Mouse (Mus musculus): ENCODE results near the gene Uqcrfs1. TPM values are rescaled to one million over a fixed set of nuclear protein-coding genes. Genes with fewer than 3 reads are reported as not detected.

The Uqcrfs1 gene
- 1,000 to 10,000 TPM; 1,275 to 1,335 TPM for total RNA-seq (2021)
- long read RNA-seq, experiment 1, transcript Uqcrfs1-201 (2 exons, 1,363 nt): major isoform, 2,182 of 2,231 reads
- long read RNA-seq, experiment 1, partial matches to known transcripts: 0 of 2,231 reads
- long read RNA-seq, experiment 1, other reads (novel, unspliced or antisense): 49 of 2,231 reads
- long read RNA-seq, experiment 2, transcript Uqcrfs1-201 (2 exons, 1,363 nt): major isoform, 1,368 of 1,421 reads
- long read RNA-seq, experiment 2, partial matches to known transcripts: 0 of 1,421 reads
- long read RNA-seq, experiment 2, other reads (novel, unspliced or antisense): 53 of 1,421 reads

GRCm38 (mm10) chr13:30544856-30545604 is at the start of gene Uqcrfs1:
TSS of gene Uqcrfs1 (minus strand) at chr13:30545362.
- peak; percentile 98 to 99 for DNase-seq

- no peak for DNase-seq
Observed at GRCm38 (mm10) chr13:30585786-30586185, 40.6 kb upstream of the Uqcrfs1 start.

DNA sequence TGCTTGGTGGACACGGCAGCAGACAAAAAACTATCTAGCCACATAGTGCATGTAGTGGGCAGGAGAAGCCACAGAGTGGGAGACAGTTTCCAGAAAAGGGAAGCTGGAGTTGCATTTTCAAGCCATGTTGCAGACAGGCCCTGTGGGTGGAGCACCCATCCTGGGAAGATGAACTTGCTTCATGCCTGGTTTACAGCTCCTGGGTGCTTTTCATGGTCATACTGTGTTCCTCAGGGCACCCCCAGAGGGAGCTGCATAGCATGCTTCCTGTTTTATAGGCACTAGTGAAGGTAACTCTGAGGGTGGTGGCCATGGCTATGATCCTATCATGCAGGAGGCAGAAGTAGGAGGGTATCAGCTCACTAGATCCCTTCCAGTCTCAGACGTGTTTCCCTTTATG is 37.4 kb upstream of the Uqcrfs1 start:
- DNase-seq: peak; percentile 8 to 14

DNA sequence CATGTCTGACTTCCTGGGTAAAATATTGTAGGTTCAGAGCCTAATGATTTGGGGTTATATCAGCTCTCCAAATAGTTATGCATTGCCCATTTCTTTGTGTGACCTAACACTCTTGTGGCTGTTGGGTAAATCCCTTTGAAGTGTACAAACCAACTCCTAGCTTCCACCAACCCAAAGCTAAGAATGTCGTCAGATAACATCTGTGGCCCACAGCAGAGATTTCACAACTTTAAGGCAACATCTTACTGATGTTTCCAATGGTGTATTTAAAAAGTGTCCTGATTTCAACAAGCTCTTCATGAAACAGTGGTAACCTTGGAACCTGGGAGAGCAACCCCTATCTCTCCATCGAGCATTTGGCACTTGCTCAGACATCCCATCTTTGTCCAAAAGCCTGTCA is 33.6 kb upstream of the Uqcrfs1 start:
- DNase-seq: no peak

- DNase-seq: no peak
Observed at GRCm38 (mm10) chr13:30576819-30577218, 31.7 kb upstream of the Uqcrfs1 start.

- DNase-seq: no peak
Observed at GRCm38 (mm10) chr13:30572971-30573370, 27.8 kb upstream of the Uqcrfs1 start.

DNA sequence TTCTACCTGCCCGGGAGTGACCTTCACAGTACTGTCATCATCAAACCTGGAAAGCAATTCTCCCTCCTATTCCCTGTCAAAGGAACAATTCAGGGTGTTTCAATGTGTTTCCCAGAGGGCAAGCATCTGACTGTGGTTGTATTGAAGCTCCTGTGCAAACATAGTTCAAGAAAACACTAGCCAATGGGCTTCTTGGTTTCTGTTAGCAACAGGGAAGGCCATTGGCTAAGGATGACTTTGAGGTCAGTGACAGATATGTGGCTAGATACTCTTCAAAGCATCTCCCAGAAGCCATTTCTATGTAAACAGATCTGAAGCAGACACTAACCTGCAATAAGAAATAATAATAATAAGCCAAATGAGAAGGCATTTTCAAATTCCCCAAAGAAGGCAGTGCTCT is 25.0 kb upstream of the Uqcrfs1 start:
- no peak for DNase-seq

GRCm38 (mm10) chr13:30567571-30567970 is 22.4 kb upstream of the Uqcrfs1 start:
- DNase-seq: no peak

DNA sequence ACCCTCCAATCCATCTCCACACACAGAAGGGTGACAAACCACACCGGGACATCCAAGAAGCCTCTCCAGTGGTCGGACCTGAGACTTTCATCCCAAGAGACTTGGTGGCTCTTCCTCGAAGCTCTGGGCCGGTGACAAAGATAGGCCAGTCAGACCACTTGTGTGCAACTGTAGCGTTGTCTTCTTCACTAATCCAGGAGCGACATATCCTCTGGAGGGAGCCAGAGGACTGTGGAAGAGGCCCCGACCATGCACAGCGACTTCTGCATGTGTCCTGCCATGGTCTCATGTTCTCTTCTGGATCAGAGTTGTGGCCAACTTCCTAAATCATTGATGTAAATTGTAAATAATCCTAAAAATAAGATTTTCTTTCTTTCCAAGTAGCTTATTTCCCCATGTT is 21.6 kb upstream of the Uqcrfs1 start:
- peak; percentile 45 to 64 for DNase-seq

GRCm38 (mm10) chr13:30560603-30561002 is 15.4 kb upstream of the Uqcrfs1 start:
- no peak for DNase-seq

GRCm38 (mm10) chr13:30560052-30560451 is 14.9 kb upstream of the Uqcrfs1 start:
- no peak for DNase-seq

GRCm38 (mm10) chr13:30557751-30558150 is 12.6 kb upstream of the Uqcrfs1 start:
- no peak for DNase-seq

DNA sequence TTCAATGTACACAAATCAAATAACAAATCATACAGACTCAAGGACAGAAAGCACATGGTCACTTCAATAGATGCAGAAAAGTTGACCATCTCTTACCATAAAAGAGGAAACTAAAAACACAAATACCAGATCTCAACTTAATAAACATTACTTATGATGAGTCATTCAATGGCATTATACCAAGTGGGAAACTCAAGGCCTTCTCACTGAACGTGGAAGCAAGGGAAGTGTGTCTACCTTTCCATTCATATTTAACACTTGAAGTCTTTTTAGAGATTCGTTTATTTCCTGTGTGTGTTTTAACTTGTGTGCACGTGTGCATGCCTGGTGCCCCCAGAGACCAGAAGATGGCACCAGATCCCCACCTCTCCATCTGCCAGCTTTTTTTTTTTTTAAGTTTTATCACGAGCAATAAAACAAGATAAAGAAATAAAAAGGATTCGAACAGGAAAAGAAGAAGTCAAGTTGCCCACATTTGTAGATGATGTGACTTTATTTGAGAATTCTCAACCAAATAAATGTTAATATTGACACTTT is 8.0 kb upstream of the Uqcrfs1 start:
- DNase-seq: no peak

DNA sequence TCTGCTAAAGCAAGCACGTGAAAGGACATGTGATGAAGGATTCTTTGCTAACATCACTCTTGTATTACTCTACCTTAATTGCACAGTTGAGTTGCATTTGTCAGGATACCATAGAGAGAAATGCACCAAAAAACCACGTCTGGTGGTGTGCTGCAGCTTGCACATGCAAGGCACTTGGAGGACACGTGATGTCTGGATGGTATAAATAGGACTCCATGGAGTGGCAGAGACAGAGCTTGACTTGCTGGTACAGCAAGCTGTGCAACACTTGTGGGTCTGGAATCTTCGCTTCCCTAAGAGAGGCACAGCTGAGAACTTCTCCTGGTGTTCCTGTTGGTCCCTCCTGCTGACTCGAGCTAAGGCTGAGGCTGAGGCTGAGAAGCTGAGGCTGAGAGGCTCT is 4.2 kb upstream of the Uqcrfs1 start:
- no peak for DNase-seq

GRCm38 (mm10) chr13:30548835-30549234 is 3.7 kb upstream of the Uqcrfs1 start:
- peak; percentile 79 to 93 for DNase-seq

GRCm38 (mm10) chr13:30530761-30531160 is 14.4 kb downstream of the Uqcrfs1 start:
- DNase-seq: peak; percentile 60 to 85

DNA sequence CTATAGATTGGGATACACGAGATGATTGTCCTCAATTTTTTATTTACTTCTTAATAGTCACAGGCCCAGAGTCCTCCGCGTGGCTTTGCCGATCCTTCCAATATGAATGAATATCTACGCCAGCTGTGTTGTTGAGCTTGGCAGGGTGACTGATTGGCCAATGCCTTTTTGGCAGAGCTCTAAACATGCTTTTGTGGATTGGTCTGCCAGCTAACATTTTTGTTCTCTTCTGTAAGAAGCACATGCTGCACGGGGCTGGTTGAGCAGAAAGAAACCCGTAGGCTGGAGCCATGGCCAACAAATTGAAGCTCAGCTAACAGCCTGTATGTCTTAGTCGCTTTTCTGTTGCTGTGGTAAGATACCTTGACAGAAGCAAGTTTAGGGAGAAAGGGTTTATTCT is 20.2 kb downstream of the Uqcrfs1 start:
- peak; percentile 77 to 83 for DNase-seq

- peak; percentile 55 to 69 for DNase-seq
Observed at GRCm38 (mm10) chr13:30523971-30524370, 21.2 kb downstream of the Uqcrfs1 start.

DNA sequence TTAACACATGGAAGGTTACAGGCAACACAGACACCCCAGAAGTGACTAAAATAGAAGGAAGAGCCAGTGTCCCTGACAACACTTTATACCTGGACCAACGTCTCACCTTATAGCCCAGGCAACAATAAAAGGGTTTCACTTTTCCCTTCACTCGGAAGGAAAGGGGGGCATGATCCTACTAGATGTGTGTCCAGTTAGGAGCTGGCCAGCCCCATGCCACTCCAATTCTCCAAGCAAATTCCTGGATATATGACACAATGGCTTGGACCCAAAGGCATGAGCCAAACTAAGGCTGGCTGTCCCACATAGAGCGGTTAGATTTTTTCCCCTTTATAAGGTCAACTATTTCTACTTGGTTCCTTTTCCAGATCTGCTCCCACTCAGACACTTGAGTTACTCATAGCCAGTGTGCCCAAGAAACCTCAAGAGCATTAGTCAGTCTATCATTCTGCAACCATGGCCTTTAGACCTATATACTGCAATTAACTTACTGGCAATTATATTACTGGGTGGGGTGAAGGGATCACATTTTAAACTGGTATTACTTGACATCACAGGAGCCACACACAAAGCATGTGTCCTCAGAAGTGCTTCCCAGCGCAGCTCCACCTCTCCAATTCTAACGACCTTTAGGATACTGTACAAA is 21.8 kb downstream of the Uqcrfs1 start:
- no peak for DNase-seq

DNA sequence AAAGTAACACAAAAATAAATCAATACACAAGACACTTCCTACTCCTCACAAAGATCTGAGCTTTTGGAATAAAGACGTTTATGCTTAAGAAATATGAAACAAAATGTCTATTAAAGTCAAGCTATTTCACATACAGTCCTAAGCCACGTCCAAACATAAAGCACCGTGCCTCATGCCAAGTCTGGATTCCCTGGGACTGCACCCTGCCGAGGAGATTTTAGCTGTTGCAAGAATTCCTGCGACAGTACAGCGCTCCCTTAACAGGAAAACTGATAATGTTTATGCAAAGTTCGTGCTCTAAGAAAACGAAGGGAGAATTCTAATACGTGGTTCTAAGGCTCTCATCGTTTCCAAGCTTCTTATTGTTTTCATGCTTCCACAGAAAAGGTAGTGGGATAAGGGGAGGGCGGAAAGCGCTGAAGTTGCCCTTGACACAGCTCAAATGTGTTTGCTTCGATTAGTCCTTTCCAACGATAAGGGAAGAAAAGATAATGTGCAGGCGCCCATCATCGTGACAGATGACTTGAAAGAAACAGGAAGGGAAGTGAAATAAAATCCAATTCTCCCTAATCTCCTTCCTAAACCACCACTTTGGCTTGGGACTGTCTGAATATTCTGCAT is 23.8 kb downstream of the Uqcrfs1 start:
- no peak for DNase-seq

DNA sequence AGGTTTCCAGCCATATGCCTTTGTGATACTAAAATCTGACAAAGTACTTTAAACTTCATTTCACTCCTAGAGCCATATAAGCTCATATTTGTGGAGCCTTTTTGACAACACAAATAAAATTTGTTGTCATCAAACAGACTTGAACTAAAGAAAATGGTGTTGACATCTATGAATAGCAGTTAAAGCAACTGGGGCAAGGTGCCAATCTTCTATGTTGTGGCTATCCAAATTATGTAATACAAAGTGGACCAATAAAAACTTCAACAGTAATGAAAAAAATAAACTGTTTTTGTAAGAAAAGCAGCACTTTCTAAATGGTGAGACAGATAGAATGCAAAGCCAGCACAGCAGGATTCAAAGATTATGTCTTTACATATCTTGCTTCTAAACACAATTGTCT is 27.0 kb downstream of the Uqcrfs1 start:
- no peak for DNase-seq

DNA sequence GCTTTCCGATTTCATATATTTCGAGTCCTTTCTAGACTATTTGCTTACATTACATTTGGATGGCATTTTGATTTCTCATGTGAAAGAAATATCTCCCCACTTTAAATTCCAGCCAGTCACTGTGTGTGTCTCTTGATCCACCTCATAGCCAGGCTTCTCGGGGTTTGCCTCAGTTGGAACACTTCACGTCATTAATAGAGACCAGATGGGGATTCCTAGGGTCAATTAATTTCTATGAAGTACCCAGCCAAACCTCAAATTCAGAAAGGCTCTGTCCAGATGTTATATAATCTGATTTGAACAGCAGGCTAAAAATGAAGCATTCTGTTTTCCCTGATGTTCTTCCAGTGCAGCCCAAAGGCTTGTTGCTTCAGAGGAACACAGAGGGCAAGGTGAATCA is 37.5 kb downstream of the Uqcrfs1 start:
- DNase-seq: no peak
